Mouse (Mus musculus) heart, postnatal 0 days (tissue): ENCODE measurements around the gene Minpp1.

Experiments used
- CTCF ChIP-seq: IDR thresholded peaks from 2 replicates; pipeline ENCODE4 v1.5.1; 2016; ENCODE audit warnings: antibody characterized with exemption, control low read depth, low read depth
- EP300 ChIP-seq: IDR thresholded peaks from 2 replicates; pipeline ENCODE4 v1.6.1; 2016; ENCODE audit warnings: antibody characterized with exemption, low read depth

GRCm38 (mm10) chr19:32507100-32507499 is 21.5 kb downstream of the Minpp1 start:
- TF ChIP-seq EP300: no peak
- TF ChIP-seq CTCF: no peak
